Mouse (Mus musculus) ES-Bruce4 (cell line): ENCODE measurements around the gene Cpox.

Experiments
- CTCF ChIP-seq: IDR thresholded peaks from one replicate; pipeline ENCODE4 v1.8.1; 2011; ENCODE audit warnings: low read depth, low read length
- EP300 ChIP-seq: IDR thresholded peaks from 2 replicates; pipeline ENCODE4 v1.6.1; 2011; ENCODE audit warnings: low read depth, low read length; ENCODE audit not compliant: insufficient read depth
- POLR2A ChIP-seq: IDR thresholded peaks from one replicate; pipeline ENCODE4 v1.8.1; 2011; ENCODE audit warnings: low read length; ENCODE audit not compliant: insufficient read depth

- TF ChIP-seq POLR2A (no peak), EP300 (no peak), CTCF (no peak)
Observed at GRCm38 (mm10) chr16:58726680-58727476, 56.8 kb downstream of the Cpox start.
